Mouse (Mus musculus) lung, postnatal 0 days (tissue): ENCODE results near the gene Ppp1r1a. TPM values are rescaled to one million over a fixed set of nuclear protein-coding genes. Genes with fewer than 3 reads are reported as not detected.

Source experiments
- ATAC-seq: fragments of 200-750 bp; cut with Nextera tagmentation; 2 replicates; pipeline ENCODE4 v1.8.0; 2017; ENCODE audit warnings: moderate library complexity
- DNase-seq: peaks from one replicate; pipeline ENCODE4 v3.0.0-alpha.2; 2016; ENCODE audit warnings: low spot score
- H3K27ac ChIP-seq: fragments of 300-500 bp; sonication (generic); 2 replicates; pipeline ENCODE4 v1.5.1; 2014; ENCODE audit warnings: antibody characterized with exemption, mild to moderate bottlenecking, low read length, mixed read lengths
- H3K27me3 ChIP-seq: fragments of 300-500 bp; sonication (generic); replicated peaks from 2 replicates; pipeline ENCODE4 v1.6.1; 2014; ENCODE audit warnings: low read length, mixed read lengths; ENCODE audit not compliant: insufficient read depth
- H3K36me3 ChIP-seq: fragments of 300-500 bp; sonication (generic); 2 replicates; pipeline ENCODE4 v1.6.1; 2014; ENCODE audit warnings: low read length, mixed read lengths; ENCODE audit not compliant: insufficient read depth
- H3K4me1 ChIP-seq: fragments of 300-500 bp; sonication (generic); 2 replicates; pipeline ENCODE4 v1.6.1; 2014; ENCODE audit warnings: antibody characterized with exemption, low read depth, low read length, mixed read lengths; ENCODE audit not compliant: insufficient read depth
- H3K4me2 ChIP-seq: fragments of 300-500 bp; sonication (generic); replicated peaks from 2 replicates; pipeline ENCODE4 v1.6.1; 2014; ENCODE audit warnings: low read depth, mild to moderate bottlenecking, low read length, moderate library complexity, mixed read lengths
- H3K4me3 ChIP-seq: fragments of 300-500 bp; sonication (generic); 2 replicates; pipeline ENCODE4 v1.5.1; 2014; ENCODE audit warnings: low read depth, low read length
- H3K9ac ChIP-seq: fragments of 300-500 bp; sonication (generic); replicated peaks from 2 replicates; pipeline ENCODE4 v1.6.1; 2014; ENCODE audit warnings: low read depth, mild to moderate bottlenecking
- H3K9me3 ChIP-seq: fragments of 300-500 bp; sonication (generic); 2 replicates; pipeline ENCODE4 v1.6.1; 2016; ENCODE audit warnings: low read length, mixed read lengths
- CTCF ChIP-seq: IDR thresholded peaks from 2 replicates; pipeline ENCODE4 v1.5.1; 2016; ENCODE audit warnings: antibody characterized with exemption, mild to moderate bottlenecking
- EP300 ChIP-seq: IDR thresholded peaks from 2 replicates; pipeline ENCODE4 v1.6.1; 2016; ENCODE audit warnings: antibody characterized with exemption, mild to moderate bottlenecking, control low read depth
- whole genome bisulfite sequencing: fragments of 180-500 bp; shearing (Covaris S2); extraction: QIAGEN DNeasy Blood & Tissue Kit; methylation state at CpG from one replicate; pipeline ENCODE4 v1.1.7; 2014; 5-methylcytosine and 5-hydroxymethylcytosine counted together
- polyA plus RNA-seq: library from polyadenylated mRNA; unstranded; fragments of >200 nt; fragmentation: Nextera tagmentation; extraction: Ambion mirVana; gene quantifications from 2 replicates; pipeline ENCODE4 v1.2.1, GENCODE M21; 2015

The Ppp1r1a gene
- polyA plus RNA-seq, 1 experiment from 2014 or later: 7.0 TPM

- H3K27ac ChIP-seq: no peak overlapping the region
- H3K4me1 ChIP-seq: no peaks in the 10 kb centered on the region
- no peak overlapping the region for H3K4me2 ChIP-seq
- no peaks in the 10 kb centered on the region for H3K9me3 ChIP-seq
- 72% methylated on average over 3 of the region's 3 CpGs for WGBS
- DNase-seq: no peak
- no peak overlapping the region for H3K4me3 ChIP-seq
- no peaks in the 10 kb centered on the region for H3K27me3 ChIP-seq
- no peak overlapping the region for H3K9ac ChIP-seq
- no peaks in the 10 kb centered on the region for H3K36me3 ChIP-seq
- TF ChIP-seq EP300 (no peak), CTCF (peak; percentile 38; the same call in 1 of the 2 replicates)
- ATAC-seq: no peak
Measured at GRCm38 (mm10) chr15:103547983-103548382, 10.2 kb upstream of the Ppp1r1a start.

DNA sequence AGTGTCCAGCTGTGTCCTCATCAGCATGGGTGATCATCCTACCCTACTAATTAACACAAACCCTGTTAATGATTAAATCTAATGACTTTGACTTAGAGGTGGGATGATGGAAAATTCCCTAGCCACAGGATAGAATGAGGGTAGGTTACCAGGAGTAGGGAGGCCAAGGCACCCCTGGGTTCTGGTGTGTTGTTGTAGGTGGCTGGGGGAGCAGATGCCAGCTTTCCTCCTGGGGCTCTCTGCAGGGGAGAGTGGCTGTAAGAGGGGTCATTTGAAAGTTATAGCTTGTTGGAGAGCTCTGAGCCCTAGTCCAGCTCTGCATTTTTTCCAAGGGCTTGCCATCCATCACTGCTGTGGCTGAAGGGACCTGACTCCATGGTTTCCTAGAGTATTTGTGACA is 4.7 kb upstream of the Ppp1r1a start:
- Histone ChIP-seq H3K4me2 (no peak overlapping the region), H3K27me3 (0 out of 2 replicates have a peak, but pooled peaks cover 2% of the 10 kb centered on the region), H3K27ac (no peak overlapping the region), H3K4me3 (no peak overlapping the region), H3K4me1 (no peaks in the 10 kb centered on the region), H3K36me3 (no peaks in the 10 kb centered on the region), H3K9ac (no peak overlapping the region), H3K9me3 (no peaks in the 10 kb centered on the region)
- ATAC-seq (no peak), DNase-seq (no peak)
- TF ChIP-seq CTCF (no peak), EP300 (no peak)

DNA sequence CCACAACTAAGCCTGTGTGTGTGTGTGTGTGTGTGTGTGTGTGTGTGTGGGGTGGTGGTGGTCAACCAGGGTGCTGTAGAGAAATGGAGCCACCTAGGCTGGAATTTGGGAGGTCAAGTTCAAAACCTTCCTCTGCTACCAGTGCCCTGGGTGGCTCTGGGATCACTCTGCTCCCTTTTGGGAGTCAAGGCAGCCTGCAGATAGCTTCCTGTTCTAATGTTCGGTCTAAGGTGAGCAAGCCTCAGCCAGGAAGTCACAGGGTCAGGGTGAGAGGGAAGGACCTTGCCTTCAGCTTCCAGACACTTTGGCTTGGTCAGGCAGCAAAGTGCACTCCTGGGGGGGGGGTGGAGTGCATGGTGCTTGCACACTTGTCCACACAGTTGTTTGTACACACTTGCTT is 2.8 kb upstream of the Ppp1r1a start:
- Histone ChIP-seq H3K4me1 (0 out of 2 replicates have a peak, but pooled peaks cover 4% of the 10 kb centered on the region), H3K9ac (no peak overlapping the region), H3K9me3 (no peaks in the 10 kb centered on the region), H3K36me3 (no peaks in the 10 kb centered on the region), H3K4me3 (no peak overlapping the region), H3K27ac (no peak overlapping the region), H3K27me3 (0 out of 2 replicates have a peak, but pooled peaks cover 6% of the 10 kb centered on the region), H3K4me2 (no peak overlapping the region)
- 75% methylated on average over 1 of the region's 1 CpGs for WGBS
- TF ChIP-seq EP300: no peak
- DNase-seq (no peak), ATAC-seq (no peak)

DNA sequence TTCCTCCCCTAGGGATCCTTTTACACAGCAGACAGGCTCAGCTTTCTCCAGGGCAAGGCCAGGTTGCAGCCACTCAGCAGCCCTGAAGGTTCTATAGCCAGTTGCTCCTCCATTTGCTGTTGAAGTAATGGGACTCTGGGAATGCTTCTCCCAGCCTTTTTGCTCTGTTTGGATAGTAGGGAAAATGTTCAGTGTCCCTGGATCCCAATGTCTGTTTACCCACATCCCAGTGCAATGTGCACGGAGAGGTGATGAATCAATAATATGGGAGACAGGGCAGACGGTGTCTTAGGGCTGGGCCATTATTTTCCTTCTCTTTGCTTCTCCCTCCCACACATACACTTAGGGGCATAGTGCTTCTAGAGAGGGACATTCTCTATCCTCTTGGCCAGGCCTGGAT is 1.5 kb upstream of the Ppp1r1a start:
- Histone ChIP-seq H3K27ac (no peak overlapping the region), H3K36me3 (no peaks in the 10 kb centered on the region), H3K4me2 (no peak overlapping the region), H3K27me3 (0 out of 2 replicates have a peak, but pooled peaks cover 6% of the 10 kb centered on the region), H3K4me1 (0 out of 2 replicates have a peak, but pooled peaks cover 4% of the 10 kb centered on the region), H3K9me3 (no peaks in the 10 kb centered on the region), H3K9ac (no peak overlapping the region), H3K4me3 (no peak overlapping the region)
- no peak for TF ChIP-seq EP300
- no peak for TF ChIP-seq CTCF
- ATAC-seq: no peak
- WGBS: 49% methylated on average over 2 of the region's 2 CpGs
- no peak for DNase-seq

DNA sequence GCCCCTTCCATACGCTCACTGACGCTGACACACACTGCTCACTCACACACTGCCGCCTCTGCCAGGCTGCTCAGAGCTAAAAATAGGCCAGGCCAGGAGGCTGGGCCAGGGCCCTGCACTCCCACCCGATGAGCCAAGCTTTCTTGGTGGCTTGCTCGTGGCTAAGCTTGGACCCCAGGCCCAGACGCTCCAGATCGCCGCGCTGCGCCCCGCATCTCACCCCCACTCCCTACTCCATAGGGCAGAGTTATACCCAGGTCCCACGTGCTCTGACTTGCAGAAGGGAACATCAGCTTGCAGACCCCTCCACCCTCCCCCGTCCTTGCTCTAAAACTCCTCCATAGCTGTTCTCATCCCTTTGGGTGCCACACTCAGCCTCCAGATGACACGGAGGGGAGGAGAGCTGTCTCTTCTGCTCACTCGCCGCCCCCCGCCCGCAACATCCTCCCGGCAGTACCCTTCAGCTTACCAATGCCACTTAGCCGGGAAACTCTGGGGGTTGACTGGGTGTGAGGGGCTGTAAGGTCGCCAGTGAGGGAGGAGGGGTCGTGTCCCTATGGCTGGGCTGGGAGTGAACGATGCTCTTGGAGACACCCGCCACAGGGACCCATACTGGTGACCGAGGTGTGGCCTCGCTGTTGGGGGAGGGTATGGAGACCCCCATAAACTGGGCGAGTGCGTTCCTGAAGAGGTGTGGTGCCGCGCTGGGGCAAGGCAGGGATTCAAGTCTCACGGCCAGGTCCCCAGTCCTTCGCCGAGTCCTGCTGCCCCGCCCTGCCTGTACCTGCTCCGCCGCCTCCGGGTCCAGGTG is 587 bp downstream of the Ppp1r1a start:
- no peak for TF ChIP-seq CTCF
- TF ChIP-seq EP300: no peak
- H3K4me1 ChIP-seq: 0 out of 2 replicates have a peak, but pooled peaks cover 4% of the 10 kb centered on the region
- 2% methylated on average over 32 of the region's 37 CpGs for WGBS
- peak; percentile 16 for ATAC-seq
- H3K27me3 ChIP-seq: 0 out of 2 replicates have a peak, but pooled peaks cover 6% of the 10 kb centered on the region
- no peak overlapping the region for H3K27ac ChIP-seq
- H3K4me2 ChIP-seq: peak overlapping the region; percentile 80
- H3K36me3 ChIP-seq: no peaks in the 10 kb centered on the region
- H3K9ac ChIP-seq: 0 out of 2 replicates have a peak overlapping the region, but pooled peaks have one; percentile 16
- H3K9me3 ChIP-seq: no peaks in the 10 kb centered on the region
- H3K4me3 ChIP-seq: peak overlapping the region; percentile 42
- DNase-seq: no peak

GRCm38 (mm10) chr15:103536456-103536855 is 1.3 kb downstream of the Ppp1r1a start:
- H3K36me3 ChIP-seq: no peaks in the 10 kb centered on the region
- TF ChIP-seq CTCF (no peak), EP300 (no peak)
- 32% methylated on average over 2 of the region's 2 CpGs for WGBS
- 0 out of 2 replicates have a peak, but pooled peaks cover 4% of the 10 kb centered on the region for H3K4me1 ChIP-seq
- H3K4me2 ChIP-seq: no peak overlapping the region
- 0 out of 2 replicates have a peak, but pooled peaks cover 6% of the 10 kb centered on the region for H3K27me3 ChIP-seq
- H3K27ac ChIP-seq: no peak overlapping the region
- H3K9ac ChIP-seq: no peak overlapping the region
- no peaks in the 10 kb centered on the region for H3K9me3 ChIP-seq
- no peak for DNase-seq
- no peak for ATAC-seq
- H3K4me3 ChIP-seq: no peak overlapping the region
